Mouse (Mus musculus) ES-Bruce4 (cell line): ENCODE measurements at regions not wholly inside any gene's neighbourhood (a gene's known extent, or its start where the extent isn't known, plus 50 kb on each side); places are given as distances from the start of the nearest gene placed in this dataset.

ENCODE experiments used
- H3K27ac ChIP-seq: 2 replicates; pipeline ENCODE4 v1.5.1; 2012; ENCODE audit warnings: low read length, inconsistent platforms; ENCODE audit not compliant: insufficient read depth
- H3K27me3 ChIP-seq: 2 replicates; pipeline ENCODE4 v1.6.1; 2012; ENCODE audit warnings: mild to moderate bottlenecking, low read length, inconsistent platforms; ENCODE audit not compliant: control insufficient read depth, poor library complexity, insufficient read depth, severe bottlenecking
- H3K36me3 ChIP-seq: 2 replicates; pipeline ENCODE4 v1.6.1; 2012; ENCODE audit warnings: inconsistent platforms, mild to moderate bottlenecking, low read length, moderate library complexity; ENCODE audit not compliant: control insufficient read depth, poor library complexity, insufficient read depth, severe bottlenecking
- H3K4me1 ChIP-seq: one replicate; pipeline ENCODE4 v1.8.1; 2011; ENCODE audit warnings: low read length; ENCODE audit not compliant: control insufficient read depth, insufficient read depth
- H3K4me3 ChIP-seq: 2 replicates; pipeline ENCODE4 v1.5.1; 2011; ENCODE audit warnings: low read depth, mild to moderate bottlenecking, low read length
- H3K9ac ChIP-seq: 2 replicates; pipeline ENCODE4 v1.6.1; 2012; ENCODE audit warnings: low read depth, mild to moderate bottlenecking, inconsistent platforms; ENCODE audit not compliant: poor library complexity, severe bottlenecking
- H3K9me3 ChIP-seq: replicated peaks from 2 replicates; pipeline ENCODE4 v1.6.1; 2012; ENCODE audit warnings: mild to moderate bottlenecking, low read length, inconsistent platforms; ENCODE audit not compliant: control insufficient read depth, poor library complexity, insufficient read depth, severe bottlenecking
- CTCF ChIP-seq: IDR thresholded peaks from one replicate; pipeline ENCODE4 v1.8.1; 2011; ENCODE audit warnings: low read depth, low read length
- EP300 ChIP-seq: IDR thresholded peaks from 2 replicates; pipeline ENCODE4 v1.6.1; 2011; ENCODE audit warnings: low read depth, low read length; ENCODE audit not compliant: insufficient read depth
- POLR2A ChIP-seq: IDR thresholded peaks from one replicate; pipeline ENCODE4 v1.8.1; 2011; ENCODE audit warnings: low read length; ENCODE audit not compliant: insufficient read depth

- Histone ChIP-seq H3K36me3 (no peaks in the 10 kb centered on the region), H3K27ac (no peak overlapping the region), H3K9me3 (no peaks in the 10 kb centered on the region), H3K4me1 (no peaks in the 10 kb centered on the region), H3K9ac (no peak overlapping the region), H3K4me3 (no peak overlapping the region), H3K27me3 (no peaks in the 10 kb centered on the region)
- TF ChIP-seq CTCF (no peak), POLR2A (no peak), EP300 (no peak)
Measured at GRCm38 (mm10) chr1:23655768-23656167, 105.8 kb upstream of the B3gat2 start.

GRCm38 (mm10) chr1:23656302-23656701, 105.3 kb upstream of the B3gat2 start:
- Histone ChIP-seq H3K9ac (no peak overlapping the region), H3K36me3 (no peaks in the 10 kb centered on the region), H3K27ac (no peak overlapping the region), H3K4me3 (no peak overlapping the region), H3K9me3 (no peaks in the 10 kb centered on the region), H3K4me1 (no peaks in the 10 kb centered on the region), H3K27me3 (no peaks in the 10 kb centered on the region)
- TF ChIP-seq EP300, result no peak
- TF ChIP-seq POLR2A, result no peak
- no peak for TF ChIP-seq CTCF

DNA sequence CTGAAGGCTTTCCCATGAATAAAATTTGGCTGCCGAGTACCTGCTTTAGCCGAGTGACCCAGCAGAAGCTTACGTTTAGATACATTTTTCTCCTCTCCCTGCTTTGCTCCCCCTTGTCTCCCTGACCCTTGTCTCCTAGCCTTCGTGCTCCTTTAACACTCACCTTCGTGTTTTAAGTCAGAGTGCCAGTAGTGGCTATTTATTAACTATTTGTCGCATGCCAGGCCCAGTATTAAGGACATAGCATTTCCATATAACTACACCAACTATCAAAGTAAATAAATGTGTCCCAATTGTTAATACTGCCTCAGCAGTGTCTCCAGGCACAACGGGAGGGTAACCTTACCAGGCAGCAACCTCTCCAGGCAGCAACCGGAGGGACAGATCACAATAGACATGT, 104.8 kb upstream of the B3gat2 start:
- Histone ChIP-seq H3K36me3 (no peaks in the 10 kb centered on the region), H3K4me3 (no peak overlapping the region), H3K27ac (no peak overlapping the region), H3K9ac (no peak overlapping the region), H3K4me1 (no peaks in the 10 kb centered on the region), H3K9me3 (no peaks in the 10 kb centered on the region), H3K27me3 (no peaks in the 10 kb centered on the region)
- TF ChIP-seq CTCF (no peak), EP300 (no peak), POLR2A (no peak)

GRCm38 (mm10) chr1:23670514-23670913, 91.0 kb upstream of the B3gat2 start:
- no peak overlapping the region for H3K9ac ChIP-seq
- no peaks in the 10 kb centered on the region for H3K4me1 ChIP-seq
- no peak overlapping the region for H3K4me3 ChIP-seq
- H3K27me3 ChIP-seq, result no peaks in the 10 kb centered on the region
- no peaks in the 10 kb centered on the region for H3K36me3 ChIP-seq
- TF ChIP-seq POLR2A, result no peak
- no peak overlapping the region for H3K27ac ChIP-seq
- H3K9me3 ChIP-seq, result no peaks in the 10 kb centered on the region

DNA sequence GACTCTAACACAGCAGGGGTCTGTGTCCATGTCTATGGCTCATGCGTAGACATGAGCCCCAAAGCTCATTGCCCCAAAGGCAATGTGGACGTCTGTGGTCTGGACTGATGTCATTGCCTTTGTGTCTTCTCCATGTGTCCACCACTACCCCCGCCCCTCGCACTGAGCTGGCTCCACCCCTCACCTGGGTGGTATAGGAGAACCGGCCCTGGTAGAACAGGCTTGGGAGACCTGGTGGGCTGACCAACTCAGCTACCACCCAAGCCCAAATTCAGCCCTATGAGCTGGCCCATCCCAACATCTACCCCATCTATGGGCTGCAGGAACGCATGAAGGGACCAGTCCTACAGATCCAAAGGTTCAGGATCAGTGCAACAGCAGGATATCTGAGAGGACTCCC, 87.2 kb upstream of the B3gat2 start:
- Histone ChIP-seq H3K36me3 (no peaks in the 10 kb centered on the region), H3K9me3 (no peaks in the 10 kb centered on the region), H3K27ac (no peak overlapping the region), H3K9ac (no peak overlapping the region), H3K4me3 (no peak overlapping the region), H3K4me1 (no peaks in the 10 kb centered on the region), H3K27me3 (no peaks in the 10 kb centered on the region)
- no peak for TF ChIP-seq CTCF
- TF ChIP-seq POLR2A, result no peak
- no peak for TF ChIP-seq EP300

GRCm38 (mm10) chr1:23676301-23676700, 85.3 kb upstream of the B3gat2 start:
- no peak overlapping the region for H3K4me3 ChIP-seq
- H3K9me3 ChIP-seq, result no peaks in the 10 kb centered on the region
- no peak overlapping the region for H3K27ac ChIP-seq
- H3K4me1 ChIP-seq, result no peaks in the 10 kb centered on the region
- H3K36me3 ChIP-seq, result no peaks in the 10 kb centered on the region
- TF ChIP-seq CTCF (no peak), EP300 (no peak), POLR2A (no peak)
- H3K27me3 ChIP-seq, result no peaks in the 10 kb centered on the region
- H3K9ac ChIP-seq, result no peak overlapping the region

- TF ChIP-seq EP300, result no peak
- TF ChIP-seq CTCF, result no peak
- no peak for TF ChIP-seq POLR2A
- Histone ChIP-seq H3K9ac (no peak overlapping the region), H3K9me3 (no peaks in the 10 kb centered on the region), H3K27me3 (no peaks in the 10 kb centered on the region), H3K27ac (no peak overlapping the region), H3K4me3 (no peak overlapping the region), H3K4me1 (no peaks in the 10 kb centered on the region), H3K36me3 (no peaks in the 10 kb centered on the region)
Measured at GRCm38 (mm10) chr1:23689398-23689797, 72.2 kb upstream of the B3gat2 start.
